Mouse (Mus musculus): ENCODE data around the gene Gm20431.

The Gm20431 gene

DNA sequence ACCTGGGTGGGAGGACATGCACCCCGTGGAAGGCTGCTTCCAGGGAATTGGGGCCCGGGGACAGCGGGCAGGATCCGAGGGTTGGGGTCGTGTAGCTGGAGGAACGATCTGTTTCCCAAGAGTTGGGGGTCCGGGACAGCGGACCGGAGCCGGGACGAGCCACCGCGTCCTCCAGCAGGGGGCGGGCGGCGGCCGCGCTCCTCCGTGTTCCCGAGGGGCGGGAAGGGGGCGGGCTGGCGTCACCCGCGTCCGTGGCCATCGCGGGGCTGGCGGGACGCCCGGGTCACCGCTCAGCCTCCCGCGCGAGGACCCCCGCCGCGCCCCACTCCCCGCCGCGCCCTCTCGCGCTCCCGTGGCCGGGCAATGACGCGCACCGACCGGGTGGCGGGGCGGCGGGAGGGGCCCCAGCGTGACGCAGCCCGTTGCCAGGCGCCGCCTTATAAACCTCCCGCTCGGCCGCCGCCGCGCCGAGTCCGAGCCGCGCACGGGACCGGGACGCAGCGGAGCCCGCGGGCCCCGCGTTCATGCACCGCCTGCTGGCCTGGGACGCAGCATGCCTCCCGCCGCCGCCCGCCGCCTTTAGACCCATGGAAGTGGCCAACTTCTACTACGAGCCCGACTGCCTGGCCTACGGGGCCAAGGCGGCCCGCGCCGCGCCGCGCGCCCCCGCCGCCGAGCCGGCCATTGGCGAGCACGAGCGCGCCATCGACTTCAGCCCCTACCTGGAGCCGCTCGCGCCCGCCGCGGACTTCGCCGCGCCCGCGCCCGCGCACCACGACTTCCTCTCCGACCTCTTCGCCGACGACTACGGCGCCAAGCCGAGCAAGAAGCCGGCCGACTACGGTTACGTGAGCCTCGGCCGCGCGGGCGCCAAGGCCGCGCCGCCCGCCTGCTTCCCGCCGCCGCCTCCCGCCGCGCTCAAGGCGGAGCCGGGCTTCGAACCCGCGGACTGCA lies 27.5 kb upstream of the Gm20431 start, which contains the start of gene Cebpb:
Cebpb (plus strand) TSS at position 418 of the 954 bp plus-strand sequence.
- peak; percentile 85 for DNase-seq (ENCODE audit: low spot score)

DNA sequence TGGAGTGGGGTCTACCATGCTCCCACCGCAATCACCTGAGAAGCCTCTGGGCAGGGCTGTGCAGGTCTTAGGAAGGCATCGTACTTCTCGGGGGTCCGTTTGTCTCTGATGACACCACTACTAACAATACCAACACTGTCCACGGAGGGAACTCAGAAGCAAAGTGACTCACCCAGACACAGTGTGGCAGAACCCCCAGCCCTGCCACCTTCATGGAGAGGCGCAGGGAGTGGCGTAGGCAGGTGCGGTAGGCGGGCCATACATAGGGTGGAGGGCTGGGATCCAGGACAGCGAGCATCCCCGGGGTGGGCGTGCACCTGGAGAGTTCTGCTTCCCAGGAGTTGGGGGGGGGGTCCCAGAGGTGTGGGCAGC lies 26.8 kb upstream of the Gm20431 start:
- DNase-seq (ENCODE audit: low spot score), result no peak

DNA sequence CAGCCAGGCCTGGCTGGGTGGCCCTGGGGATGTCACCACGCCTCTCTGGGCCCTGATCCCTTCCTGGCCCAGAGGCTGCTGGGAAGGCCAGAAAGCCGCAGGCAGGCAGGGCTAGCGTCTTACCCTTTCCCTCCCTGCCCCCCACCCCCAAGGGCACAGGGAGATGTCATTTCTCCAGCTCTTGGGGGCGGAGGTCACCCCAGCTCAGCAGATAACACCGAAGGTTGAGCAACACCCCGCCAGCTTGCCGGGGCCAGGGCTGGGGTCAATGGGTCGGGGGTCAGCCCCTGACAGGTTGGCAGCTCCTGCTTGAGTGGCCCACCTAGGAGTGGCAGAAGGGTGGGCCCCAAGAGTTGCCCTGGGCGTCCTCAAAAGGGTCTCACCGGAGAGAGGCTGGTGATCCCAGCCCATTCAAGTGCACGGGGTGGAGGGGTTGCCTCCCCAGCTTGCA lies 26.4 kb upstream of the Gm20431 start:
- no peak for DNase-seq (ENCODE audit: low spot score)

DNA sequence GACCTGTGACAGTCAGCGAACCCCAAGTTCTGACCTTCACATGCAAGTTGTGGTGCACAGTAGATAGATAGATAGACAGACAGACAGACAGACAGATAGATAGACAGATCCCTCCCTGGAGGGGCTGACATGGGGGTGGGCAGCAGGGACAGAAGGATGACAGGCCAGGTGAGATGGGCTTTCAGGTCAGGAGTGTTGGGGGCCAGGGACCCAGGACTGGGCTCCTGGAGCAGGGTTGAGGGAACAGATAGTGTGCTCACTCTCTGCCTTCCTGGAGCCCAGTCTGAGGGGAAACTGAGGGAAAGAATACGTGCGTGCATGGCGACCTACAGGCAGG lies 25.9 kb upstream of the Gm20431 start:
- no peak for DNase-seq (ENCODE audit: low spot score)

DNA sequence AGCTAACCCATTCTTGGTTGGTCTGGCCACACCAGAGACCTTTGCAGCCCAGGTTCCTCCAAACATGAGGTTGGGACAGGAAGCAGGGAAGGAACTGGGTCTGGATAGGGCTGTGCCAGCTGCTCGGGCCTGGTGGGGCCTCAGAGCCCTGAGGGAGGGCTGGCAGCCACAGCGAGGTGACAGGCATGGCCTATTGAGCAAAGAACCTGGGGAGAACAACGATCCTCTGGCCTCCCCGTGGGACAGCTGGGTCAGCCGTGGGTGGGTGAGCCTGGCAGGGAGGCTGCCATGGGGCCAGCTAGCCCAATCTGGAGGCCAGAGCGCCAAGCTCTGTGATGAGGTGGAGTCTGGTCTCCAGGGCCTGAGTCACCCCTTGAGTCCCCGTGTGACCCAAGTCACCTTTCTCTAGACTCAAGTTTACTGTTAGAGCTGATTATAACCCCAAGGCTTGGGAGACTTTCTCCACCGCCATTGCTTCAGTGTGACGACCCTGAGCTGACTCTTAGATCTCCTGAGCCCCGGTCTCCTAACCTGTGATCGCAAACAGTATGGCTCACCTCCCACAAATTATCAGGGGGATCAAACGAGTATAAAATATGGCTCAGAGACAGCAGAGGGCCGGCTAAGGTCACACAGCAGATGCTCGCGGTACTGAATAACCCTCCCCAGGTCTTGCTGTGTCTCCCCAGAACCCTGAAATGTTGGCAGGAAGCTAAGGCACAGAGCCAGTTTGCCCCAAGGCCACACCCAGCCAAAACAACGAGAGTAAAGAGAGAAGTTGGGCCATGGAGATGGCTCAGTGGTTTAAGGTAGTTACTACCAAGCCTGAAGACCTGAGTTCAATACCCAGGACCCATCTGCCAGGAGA lies 25.3 kb upstream of the Gm20431 start:
- no peak for DNase-seq (ENCODE audit: low spot score)

DNA sequence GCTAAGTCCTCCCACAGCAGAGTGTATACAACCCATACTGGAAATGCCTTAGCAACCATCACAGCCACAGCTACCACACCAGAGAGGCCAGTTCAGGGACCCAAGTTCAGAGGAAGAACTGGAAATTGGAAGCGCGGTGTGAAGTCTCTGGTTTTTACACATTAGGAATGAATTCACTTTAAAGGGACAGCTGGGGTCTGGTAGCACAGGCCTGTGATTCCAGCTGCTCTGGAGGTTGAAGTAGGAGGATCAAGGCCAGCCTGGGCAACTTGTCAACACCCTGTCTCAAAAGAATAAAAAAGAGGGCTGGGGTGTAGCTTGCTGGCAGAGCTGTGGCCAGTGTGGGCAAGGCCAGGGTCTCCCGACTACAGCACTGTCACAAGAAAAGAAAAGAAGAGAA lies 24.6 kb upstream of the Gm20431 start:
- DNase-seq (ENCODE audit: low spot score), result no peak

DNA sequence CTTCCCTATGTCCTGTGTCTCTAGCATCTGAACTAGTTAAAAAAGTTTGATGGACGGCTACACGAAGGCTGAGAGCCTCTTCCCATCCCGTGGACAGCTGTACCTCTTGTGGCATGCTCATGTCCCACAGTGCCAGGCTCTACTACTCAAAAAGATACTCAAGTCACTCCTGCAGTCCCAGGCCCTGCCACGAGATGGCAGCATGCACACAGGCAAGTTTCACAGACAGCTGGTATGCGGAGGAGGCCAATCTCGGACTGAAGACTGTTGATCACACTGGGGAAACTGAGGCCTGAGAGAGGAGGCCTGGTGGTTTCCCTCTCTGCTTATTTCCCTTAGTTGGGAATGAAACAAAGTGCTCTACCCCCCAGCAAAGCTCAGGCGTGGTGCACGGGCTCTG lies 23.8 kb upstream of the Gm20431 start:
- peak; percentile 95 for DNase-seq (ENCODE audit: low spot score)

DNA sequence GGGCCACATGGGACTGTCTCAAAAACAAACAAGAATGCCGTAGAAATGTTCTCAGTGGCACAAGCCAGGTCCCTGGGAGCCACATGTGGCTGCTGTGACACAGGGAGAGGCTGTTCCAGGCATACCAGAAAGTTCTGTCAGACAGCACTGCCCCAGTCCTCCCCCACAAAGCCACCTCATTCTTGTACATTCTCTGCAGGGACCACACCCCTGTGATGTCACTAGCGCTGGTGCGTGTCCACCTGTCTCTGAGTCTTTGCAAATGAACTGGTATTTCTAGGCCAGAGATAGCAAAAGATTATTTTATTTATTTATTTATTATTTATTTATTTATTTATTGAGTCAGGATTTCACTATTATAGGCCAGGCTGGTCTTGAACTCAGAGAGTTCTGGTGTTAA lies 22.4 kb upstream of the Gm20431 start:
- DNase-seq (ENCODE audit: low spot score), result no peak

DNA sequence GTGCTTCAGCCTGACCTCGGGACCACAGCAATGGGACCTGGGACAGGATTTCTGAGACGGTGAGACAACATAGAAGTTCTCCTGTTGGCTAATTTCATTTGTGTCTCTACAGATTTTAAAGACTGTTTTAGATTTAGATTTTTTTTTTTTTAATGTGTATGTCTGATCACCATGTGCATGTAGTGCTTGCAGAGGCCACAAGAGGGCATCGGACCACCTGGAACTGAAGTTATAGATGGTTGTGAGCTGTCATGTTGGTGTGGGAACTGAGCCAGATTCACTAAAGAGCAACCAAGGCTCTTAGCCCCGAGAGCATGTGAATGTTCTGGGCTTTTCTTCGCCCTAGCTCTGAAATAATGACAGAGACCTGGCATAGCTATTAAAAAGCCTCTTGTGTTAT lies 19.4 kb upstream of the Gm20431 start:
- peak; percentile 57 for DNase-seq (ENCODE audit: low spot score)

DNA sequence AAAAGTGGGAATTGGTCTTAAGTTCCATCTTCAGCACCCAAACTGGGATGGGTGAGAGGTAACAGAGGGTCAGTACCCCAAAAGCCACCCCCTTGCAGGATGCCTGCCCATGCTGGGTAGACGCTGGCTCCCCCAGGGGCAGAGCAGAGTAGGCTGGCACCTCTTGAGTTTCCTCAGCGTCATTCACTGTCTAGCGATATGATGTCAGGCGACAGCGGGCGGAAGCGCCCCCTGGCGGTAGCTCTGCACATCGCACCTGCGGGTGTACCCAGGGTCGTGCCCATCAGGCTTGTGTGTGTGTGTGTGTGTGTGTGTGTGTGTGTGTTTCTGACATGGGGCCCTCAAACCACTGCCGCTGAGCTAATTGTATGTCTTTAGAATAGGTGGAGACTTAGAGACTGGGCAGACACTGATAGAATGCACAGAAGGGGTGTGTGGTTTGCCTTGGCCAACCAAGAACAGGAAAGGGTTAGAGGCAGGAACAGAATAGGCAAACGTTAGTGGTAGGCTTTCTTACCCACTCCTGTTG lies 18.7 kb upstream of the Gm20431 start:
- peak; percentile 83 for DNase-seq (ENCODE audit: low spot score)

DNA sequence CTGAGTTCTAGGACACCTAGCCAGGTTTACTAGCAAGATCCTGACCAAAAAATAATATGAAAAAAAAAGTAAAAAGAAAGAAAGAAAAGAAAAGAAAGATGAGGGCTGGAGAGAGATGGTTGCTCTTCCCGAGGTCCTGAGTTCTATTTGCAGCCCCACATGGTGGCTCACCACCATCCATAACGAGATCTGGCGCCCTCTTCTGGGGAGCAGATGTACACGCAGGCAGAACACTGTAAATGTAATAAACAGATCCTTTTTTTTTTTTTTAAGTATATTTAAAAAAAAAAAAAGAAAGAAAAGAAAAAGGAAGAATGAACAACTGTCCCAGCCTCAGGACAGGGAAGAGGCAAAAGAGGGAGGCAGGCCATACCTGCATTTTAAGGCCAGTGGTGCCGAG lies 17.3 kb upstream of the Gm20431 start:
- no peak for DNase-seq (ENCODE audit: low spot score)

DNA sequence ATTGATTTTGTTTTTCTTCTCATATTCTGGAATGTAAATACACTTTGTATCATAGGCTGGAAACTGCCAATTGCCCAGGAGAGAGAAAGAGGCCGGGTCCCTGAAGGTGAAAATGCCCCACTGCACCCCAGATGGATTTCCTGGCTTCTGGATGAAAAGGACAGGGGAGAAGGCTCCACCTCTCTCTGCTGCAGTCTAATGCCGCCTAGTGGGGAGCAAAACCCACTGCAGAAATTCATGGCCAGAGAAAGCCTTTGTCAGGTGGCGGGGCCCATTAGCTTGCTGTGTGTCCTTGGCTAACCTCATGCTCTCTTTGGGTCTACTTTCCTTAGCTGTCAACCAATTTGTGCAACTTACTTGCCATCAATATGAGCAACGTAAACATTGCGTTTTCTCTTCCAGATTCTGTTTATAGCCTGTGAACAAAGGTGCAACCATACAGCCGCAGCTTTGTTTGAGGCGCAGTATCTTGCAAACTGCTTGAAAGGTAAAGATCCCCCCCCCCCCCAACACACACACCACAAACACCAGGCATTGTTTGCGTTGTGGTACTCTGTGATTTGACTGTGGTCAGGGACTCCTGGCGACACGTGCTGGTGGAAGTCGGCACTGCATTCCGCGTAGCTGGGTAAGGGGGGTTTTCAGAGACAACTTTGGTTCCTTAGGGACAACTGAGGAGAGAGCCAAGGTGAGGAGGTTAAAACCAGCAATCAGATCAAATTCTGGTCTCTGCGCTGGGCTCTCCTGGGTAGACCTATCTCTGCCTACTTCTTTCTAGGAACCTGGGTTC lies 14.0 kb upstream of the Gm20431 start:
- DNase-seq (ENCODE audit: low spot score), result no peak

DNA sequence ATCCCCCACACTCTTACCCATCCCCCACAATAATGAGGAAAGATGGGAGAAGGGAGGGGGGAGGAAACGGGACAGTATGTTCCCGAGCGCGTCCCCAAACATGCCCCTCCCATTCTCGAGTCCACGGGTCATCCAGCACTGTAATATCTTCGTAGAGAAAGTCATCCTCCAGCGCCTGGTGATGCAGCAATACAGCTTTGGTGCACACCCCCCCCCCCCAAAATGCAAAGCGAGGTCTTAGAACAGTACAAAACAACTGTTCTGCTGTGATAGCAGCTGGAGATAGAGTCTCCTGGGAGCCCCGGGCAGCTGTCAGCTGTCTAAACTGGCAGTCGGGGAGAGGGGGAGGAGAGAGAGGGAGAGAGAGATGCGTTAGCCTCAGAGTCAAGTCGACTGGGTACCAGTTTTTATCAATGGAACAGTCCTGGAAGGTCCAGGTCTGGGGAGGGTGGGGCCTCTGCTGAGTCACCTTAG lies 11.0 kb upstream of the Gm20431 start:
- peak; percentile 85 for DNase-seq (ENCODE audit: low spot score)

DNA sequence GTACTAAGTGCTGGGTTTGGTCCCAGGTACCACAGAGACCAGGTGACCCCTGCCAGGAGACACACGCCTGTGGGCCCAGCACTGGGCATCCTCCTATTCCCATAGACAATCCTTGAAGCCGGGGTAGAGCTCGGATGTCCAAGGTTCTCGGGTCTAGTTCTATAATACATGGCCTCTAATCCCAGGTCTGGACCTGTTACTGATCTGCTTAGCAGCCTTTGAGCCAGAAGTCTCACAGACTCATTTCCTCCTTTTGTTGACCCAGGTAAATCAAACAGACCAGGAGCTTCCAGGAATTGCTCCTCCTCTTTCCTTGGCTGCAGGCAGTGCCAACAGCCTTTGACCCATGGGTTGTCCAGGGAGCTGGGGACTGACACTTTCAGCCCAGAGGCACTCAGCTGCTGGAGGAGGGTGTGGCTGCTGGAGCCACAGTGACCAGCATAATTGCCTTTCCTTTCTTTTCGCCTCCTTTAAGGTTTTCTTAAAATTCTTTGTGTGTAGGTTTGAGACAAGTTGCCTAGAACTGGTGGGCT lies 9.9 kb upstream of the Gm20431 start:
- DNase-seq (ENCODE audit: low spot score), result no peak

DNA sequence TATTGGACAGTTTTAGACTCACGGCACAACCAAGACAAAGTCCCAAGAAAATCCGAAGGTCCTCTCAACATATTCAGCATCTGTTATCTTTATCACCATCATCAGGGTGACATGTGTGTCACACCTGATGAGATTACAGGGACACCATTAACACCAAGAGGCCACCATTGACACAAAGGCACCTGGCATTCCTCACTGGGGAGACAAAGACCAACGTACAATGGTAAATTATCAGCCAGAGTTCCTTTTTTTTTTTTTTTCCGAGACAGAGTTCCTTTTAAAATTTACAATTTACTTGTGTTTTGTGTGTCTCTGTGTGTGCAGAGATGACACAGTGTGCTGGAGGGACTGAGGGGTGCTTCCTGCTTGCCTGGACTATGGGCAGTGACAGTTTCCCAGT lies 8.1 kb upstream of the Gm20431 start:
- no peak for DNase-seq (ENCODE audit: low spot score)

DNA sequence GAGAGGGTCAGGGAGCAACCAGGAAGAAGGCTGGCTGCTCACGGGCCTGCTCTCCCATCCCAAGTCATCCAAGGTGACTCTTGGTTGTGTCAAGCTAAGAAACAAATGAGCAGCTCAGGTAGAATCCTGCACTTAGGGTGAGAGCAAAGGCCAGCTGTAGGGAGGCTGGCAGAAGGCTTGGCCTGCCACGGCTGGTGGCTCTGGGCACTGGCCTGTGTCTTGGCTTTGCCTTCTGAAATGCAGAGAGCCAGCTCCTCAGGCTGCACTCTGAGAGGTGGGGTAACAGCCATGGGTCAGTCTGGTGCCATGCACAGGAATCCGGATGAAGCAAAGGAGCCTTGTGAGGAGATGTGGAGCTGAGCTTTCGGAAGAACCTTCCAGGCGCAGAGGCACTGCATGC lies 7.1 kb upstream of the Gm20431 start:
- DNase-seq (ENCODE audit: low spot score), result no peak

DNA sequence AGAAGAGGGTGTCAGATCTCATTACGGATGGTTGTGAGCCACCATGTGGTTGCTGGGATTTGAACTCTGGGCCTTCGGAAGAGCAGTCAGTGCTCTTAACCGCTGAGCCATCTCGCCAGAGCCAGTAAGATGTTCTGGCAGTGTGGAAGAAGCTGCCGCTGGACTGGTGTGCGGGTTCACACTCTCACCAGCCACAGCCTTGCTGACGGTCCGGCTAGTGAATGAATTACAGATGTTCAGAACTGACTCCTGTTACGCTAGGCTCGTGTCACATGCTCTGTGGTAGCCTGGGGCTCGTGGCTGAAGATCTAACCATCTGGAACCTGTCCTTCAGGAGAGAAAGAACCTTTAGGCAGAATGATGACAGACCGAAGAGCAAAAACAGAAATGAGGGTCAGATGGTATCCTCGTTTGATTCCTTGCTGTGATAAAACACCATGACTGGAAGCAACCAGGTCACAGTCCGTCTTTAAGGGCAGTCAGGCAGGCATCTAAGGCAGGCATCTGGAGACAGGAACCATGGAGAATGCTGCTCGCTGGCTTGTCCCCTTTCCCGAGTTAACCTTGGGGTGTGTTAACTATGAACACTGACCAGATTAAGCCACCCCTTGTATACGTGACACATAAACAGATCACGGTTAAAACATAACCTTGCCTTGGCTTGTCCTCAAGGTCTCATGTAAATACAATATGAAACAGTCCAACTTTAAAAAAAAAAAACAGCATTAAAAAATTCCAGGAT lies 4.8 kb upstream of the Gm20431 start:
- DNase-seq (ENCODE audit: low spot score), result no peak

DNA sequence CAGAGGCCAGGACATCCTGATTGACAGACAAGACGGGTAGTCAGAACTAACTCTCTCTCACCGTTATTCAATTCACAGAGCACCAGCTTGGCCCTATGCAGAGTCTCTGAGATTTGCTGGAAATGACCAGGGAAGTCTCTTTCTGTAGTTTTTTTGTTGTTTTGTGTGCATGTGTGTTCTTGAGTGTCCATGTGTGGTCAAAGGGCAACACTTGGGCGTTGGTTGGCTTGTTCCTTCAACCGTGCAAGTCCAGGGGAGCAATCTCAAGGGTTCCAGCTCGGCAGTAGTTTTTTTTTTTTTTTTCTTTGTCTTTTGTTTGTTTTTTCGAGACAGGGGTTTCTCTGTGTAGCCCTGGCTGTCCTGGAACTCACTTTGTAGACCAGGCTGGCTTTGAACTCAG lies 1.4 kb upstream of the Gm20431 start:
- no peak for DNase-seq (ENCODE audit: low spot score)

DNA sequence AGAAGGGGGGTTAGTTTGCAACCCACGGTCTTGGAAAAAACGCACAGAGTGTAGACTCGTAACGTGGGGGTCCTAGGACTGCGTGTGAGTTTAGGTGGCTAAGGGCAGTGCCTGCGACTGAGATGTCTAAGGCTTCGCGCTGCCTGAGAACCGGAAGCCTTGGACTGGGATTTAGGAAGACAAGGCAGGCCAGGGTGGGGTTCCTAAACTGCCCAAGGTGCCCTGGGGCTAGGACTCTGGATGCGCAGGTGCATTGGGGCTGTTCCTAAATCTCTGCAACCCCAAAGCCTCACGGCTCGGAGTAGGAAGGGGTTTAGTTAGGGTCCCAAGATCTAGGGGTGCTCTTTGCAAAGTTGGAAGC lies 705 bp downstream of the Gm20431 start:
- DNase-seq (ENCODE audit: low spot score), result no peak

DNA sequence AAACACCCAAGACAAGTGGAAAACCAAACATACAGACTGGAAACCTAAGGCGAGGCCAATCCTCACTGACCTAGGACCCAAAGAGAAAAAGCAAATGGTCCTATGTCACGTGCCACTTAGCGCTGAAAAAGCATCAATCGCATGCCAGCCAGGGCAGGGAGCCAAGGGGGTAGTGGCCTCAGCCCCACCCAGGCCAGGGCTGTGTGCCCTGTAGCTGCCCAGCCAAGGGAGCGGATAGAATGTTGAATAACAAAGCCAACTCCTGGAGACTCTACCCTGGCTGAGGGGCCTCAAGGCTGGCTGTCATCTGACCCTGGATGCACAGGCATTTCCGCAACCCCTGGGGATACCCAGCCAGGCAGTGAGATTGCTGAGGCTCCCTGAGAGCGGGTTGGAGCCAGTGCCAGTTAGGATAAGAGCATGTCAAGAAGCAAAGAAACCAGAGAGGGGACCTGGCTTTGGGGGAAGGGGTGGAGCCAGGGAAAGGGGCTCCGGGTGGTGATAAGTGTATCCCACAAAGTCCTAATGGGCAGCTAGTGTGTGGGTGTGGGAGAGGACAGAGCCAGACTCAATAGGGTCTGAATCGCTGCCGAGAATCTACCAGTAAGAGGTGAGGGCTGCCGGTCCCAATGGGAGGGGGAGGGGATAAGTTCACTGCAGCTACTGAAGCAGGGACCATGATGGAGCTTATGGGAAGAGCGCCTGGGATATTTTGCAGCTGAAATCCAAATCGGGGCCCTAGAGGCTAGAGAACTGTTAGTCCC lies 1.3 kb downstream of the Gm20431 start:
- peak; percentile 84 for DNase-seq (ENCODE audit: low spot score)

Data from MN1 (cell line).